Mouse (Mus musculus): ENCODE data around the gene Ipo5.

DNA sequence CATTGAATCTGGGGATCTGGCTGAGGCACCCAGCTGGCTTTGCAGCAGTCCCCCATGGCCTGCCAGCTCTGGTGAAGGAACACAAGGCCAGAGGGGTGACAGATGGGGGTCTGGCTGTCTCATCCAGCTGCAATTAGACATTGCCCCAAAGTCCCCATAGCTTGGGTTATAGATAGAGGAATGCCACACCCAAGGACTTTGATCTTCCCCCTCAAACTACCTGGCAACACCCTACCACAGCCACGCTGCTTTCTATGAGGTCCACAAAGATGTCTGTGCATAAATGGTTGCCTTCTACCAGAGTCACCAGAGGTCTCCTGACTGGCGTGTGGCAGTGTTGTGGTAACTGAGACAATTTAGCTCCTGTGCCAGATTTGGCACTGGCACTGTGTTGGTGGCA is 39.0 kb downstream of the Ipo5 start:
- TF ChIP-seq GATA1 (IDR thresholded peaks at IDR 0.05; ENCODE audit: borderline replicate concordance, low read length) (no peak), FLI1 (IDR thresholded peaks at IDR 0.05; ENCODE audit: low read length) (no peak)

All from megakaryocyte, embryonic 14.5 days (primary cell).